Mouse (Mus musculus) embryonic fibroblast, embryonic 13.5 days (primary cell): Measurements from ENCODE around the gene Cacna1d.

Source experiments
- CTCF ChIP-seq: IDR thresholded peaks from 2 replicates; pipeline ENCODE4 v1.5.1; 2011; ENCODE audit warnings: mild to moderate bottlenecking, control low read depth, low read length, moderate library complexity, borderline replicate concordance; ENCODE audit not compliant: insufficient read depth
- POLR2A ChIP-seq: IDR thresholded peaks from 2 replicates; pipeline ENCODE4 v1.6.1; 2011; ENCODE audit warnings: low read depth, mild to moderate bottlenecking, control low read depth, low read length, moderate library complexity

DNA sequence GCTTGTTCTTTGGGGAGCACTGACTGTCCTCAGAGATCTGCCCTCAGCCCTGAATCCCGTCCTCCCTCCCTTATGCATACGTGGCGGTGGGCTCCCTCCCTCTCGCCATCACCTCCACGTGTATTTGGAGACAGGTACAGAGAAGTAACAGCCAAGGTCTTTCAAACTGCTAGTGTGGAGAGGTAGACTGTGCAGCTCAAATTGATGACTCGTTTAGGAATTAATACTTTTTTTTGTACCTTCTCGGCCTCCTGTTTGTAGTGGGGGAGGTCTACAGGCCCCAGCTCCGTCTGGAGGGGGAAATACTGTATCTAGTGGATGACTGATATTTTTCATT, 137.2 kb downstream of the Cacna1d start:
- TF ChIP-seq CTCF (no peak), POLR2A (no peak)
